Mouse (Mus musculus) kidney, embryonic 15.5 days (tissue): ENCODE measurements around the gene Degs2. TPM values are rescaled to one million over a fixed set of nuclear protein-coding genes. Genes with fewer than 3 reads are reported as not detected.

ENCODE experiments used
- ATAC-seq: fragments of 200-750 bp; cut with Nextera tagmentation; replicated peaks from 2 replicates; pipeline ENCODE4 v1.8.0; 2017; ENCODE audit warnings: moderate TSS enrichment; ENCODE audit not compliant: low FRiP score
- H3K27ac ChIP-seq: fragments of 300-500 bp; sonication (generic); 2 replicates; pipeline ENCODE4 v1.5.1; 2015; ENCODE audit warnings: mild to moderate bottlenecking, inconsistent platforms
- H3K27me3 ChIP-seq: fragments of 300-500 bp; sonication (generic); 2 replicates; pipeline ENCODE4 v1.6.1; 2015; ENCODE audit warnings: inconsistent platforms
- H3K36me3 ChIP-seq: fragments of 300-500 bp; sonication (generic); 2 replicates; pipeline ENCODE4 v1.6.1; 2015; ENCODE audit warnings: inconsistent platforms
- H3K4me1 ChIP-seq: fragments of 300-500 bp; sonication (generic); 2 replicates; pipeline ENCODE4 v1.6.1; 2015; ENCODE audit warnings: inconsistent platforms
- H3K4me2 ChIP-seq: fragments of 300-500 bp; sonication (generic); 2 replicates; pipeline ENCODE4 v1.6.1; 2015; ENCODE audit warnings: moderate library complexity, mild to moderate bottlenecking, inconsistent platforms
- H3K4me3 ChIP-seq: fragments of 300-500 bp; sonication (generic); replicated peaks from 2 replicates; pipeline ENCODE4 v1.5.1; 2015; ENCODE audit warnings: mild to moderate bottlenecking, inconsistent platforms
- H3K9ac ChIP-seq: fragments of 300-500 bp; sonication (generic); 2 replicates; pipeline ENCODE4 v1.6.1; 2015; ENCODE audit warnings: mild to moderate bottlenecking, inconsistent platforms
- H3K9me3 ChIP-seq: fragments of 300-500 bp; sonication (generic); replicated peaks from 2 replicates; pipeline ENCODE4 v1.6.1; 2016; ENCODE audit warnings: inconsistent platforms
- WGBS: fragments of 180-500 bp; shearing (Covaris S2); methylation state at CpG from one replicate; pipeline ENCODE4 v1.1.7; 2015; ENCODE audit warnings: mixed read lengths; 5-methylcytosine and 5-hydroxymethylcytosine counted together
- polyA plus RNA-seq: library from polyadenylated mRNA; unstranded; fragments of >200 nt; fragmentation: Nextera tagmentation; extraction: Ambion mirVana; gene quantifications from 2 replicates; pipeline ENCODE4 v1.2.1, GENCODE M21; 2015

The Degs2 gene
- polyA plus RNA-seq, 1 experiment from 2014 or later = 7.0 TPM

DNA sequence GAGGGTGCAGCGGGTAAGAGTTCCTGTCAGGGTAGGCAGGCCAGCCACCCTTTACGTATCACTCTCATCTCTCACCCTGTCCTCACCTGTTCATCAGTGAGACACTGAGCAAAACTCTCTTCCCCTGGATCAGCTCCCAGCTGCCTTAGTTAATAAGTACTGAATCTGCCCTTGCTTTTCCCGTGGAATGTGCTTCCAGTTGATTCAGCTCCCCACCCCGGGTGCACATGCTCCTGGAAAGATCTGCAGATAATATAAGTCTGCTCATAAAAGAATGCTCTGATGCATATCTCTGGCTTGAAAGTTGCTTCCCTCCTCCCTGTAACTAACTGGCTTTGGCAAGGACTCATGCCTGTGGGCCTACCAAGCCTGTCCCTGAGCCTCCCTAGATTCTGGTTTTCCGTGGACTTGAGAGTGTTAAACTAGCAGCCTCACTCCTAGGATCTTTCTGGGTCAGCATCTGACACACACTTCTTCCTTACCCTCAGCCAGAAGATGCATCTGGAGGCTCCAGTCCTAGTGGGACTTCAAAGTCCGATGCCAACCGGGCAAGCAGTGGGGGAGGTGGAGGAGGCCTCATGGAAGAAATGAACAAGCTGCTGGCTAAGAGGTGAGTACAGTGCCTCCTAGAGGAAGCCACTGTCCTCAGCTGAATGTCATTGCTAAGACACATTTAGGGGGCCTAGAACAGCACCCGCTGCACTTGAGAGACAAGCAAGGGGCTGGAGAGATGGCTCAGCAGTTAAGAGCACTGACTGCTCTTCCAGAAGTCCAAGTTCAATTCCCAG is 26.3 kb downstream of the Degs2 start:
- peak overlapping the region; percentile 18; the same call in 1 of the 2 replicates for H3K4me2 ChIP-seq
- peaks cover 84% of the 10 kb centered on the region for H3K36me3 ChIP-seq
- no peak overlapping the region for H3K4me3 ChIP-seq
- H3K27ac ChIP-seq = peak overlapping the region; percentile 87
- ATAC-seq = peak; percentile 77
- H3K4me1 ChIP-seq = peaks cover 20% of the 10 kb centered on the region; the same call in 1 of the 2 replicates
- H3K9ac ChIP-seq = no peak overlapping the region
- no peaks in the 10 kb centered on the region for H3K27me3 ChIP-seq
- no peaks in the 10 kb centered on the region for H3K9me3 ChIP-seq
- WGBS = 57% methylated on average over 8 of the region's 8 CpGs

DNA sequence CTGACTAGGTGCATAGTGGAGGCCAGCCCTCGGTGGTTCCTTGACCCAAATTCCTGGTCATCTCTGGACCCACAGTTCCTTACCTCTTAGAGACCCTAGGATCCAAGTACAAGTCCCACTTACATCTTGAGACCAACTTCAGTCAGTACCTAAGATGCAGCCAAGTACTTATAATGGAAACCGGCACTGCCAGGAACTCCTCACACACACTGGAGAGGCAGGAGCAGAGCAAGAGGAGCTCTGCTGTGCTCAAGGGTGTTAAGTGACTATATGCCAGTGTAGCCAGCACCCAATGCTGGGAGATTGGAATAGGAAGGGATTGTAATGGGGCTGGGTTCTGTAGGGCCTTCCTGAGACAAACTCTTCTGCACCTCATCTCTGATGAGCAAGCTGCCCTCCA is 27.2 kb downstream of the Degs2 start:
- Histone ChIP-seq H3K36me3 (peaks cover 84% of the 10 kb centered on the region), H3K4me1 (peaks cover 20% of the 10 kb centered on the region; the same call in 1 of the 2 replicates), H3K9ac (no peak overlapping the region), H3K27ac (peak overlapping the region; percentile 87), H3K4me2 (no peak overlapping the region), H3K27me3 (no peaks in the 10 kb centered on the region), H3K9me3 (no peaks in the 10 kb centered on the region), H3K4me3 (no peak overlapping the region)
- ATAC-seq = no peak
- WGBS = 83% methylated on average over 2 of the region's 2 CpGs

GRCm38 (mm10) chr12:108674502-108674901 is 27.6 kb downstream of the Degs2 start:
- Histone ChIP-seq H3K4me1 (peaks cover 20% of the 10 kb centered on the region; the same call in 1 of the 2 replicates), H3K9me3 (no peaks in the 10 kb centered on the region), H3K27me3 (no peaks in the 10 kb centered on the region), H3K36me3 (peaks cover 84% of the 10 kb centered on the region), H3K9ac (no peak overlapping the region), H3K4me3 (no peak overlapping the region), H3K4me2 (no peak overlapping the region), H3K27ac (peak overlapping the region; percentile 87)
- no peak for ATAC-seq
- WGBS = 68% methylated on average over 4 of the region's 4 CpGs

- no peak for ATAC-seq
- H3K36me3 ChIP-seq = peaks cover 77% of the 10 kb centered on the region
- no peak overlapping the region for H3K4me3 ChIP-seq
- no peak overlapping the region for H3K9ac ChIP-seq
- H3K4me1 ChIP-seq = peaks cover 20% of the 10 kb centered on the region; the same call in 1 of the 2 replicates
- 85% methylated on average over 3 of the region's 3 CpGs for WGBS
- H3K27ac ChIP-seq = no peak overlapping the region
- H3K27me3 ChIP-seq = no peaks in the 10 kb centered on the region
- no peak overlapping the region for H3K4me2 ChIP-seq
- H3K9me3 ChIP-seq = no peaks in the 10 kb centered on the region
Measured at GRCm38 (mm10) chr12:108673546-108673945, 28.6 kb downstream of the Degs2 start.

DNA sequence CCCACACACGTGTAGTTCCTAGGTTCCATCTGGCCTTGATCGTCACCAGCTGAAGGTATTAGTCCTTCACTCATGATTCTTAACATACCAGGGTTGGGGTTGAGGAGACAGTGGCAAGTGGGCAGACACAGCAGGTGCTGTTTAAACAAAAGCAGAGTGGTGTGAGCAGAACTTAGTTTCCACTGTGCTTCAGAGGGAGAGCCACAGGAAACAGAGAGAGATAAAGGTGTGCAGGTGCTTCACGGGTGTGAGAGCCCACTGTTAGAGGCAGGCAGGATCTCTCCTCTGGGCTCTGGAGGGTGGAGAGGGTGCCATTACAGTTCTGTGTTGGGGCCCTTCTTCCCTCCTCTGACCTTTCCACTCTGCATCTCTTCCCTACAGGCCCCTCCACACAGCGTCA is 29.2 kb downstream of the Degs2 start:
- Histone ChIP-seq H3K9ac (no peak overlapping the region), H3K4me2 (no peak overlapping the region), H3K4me3 (no peak overlapping the region), H3K36me3 (peaks cover 75% of the 10 kb centered on the region), H3K9me3 (no peaks in the 10 kb centered on the region), H3K27me3 (no peaks in the 10 kb centered on the region), H3K27ac (no peak overlapping the region), H3K4me1 (peaks cover 20% of the 10 kb centered on the region; the same call in 1 of the 2 replicates)
- no peak for ATAC-seq
- WGBS = 91% methylated on average over 4 of the region's 4 CpGs

DNA sequence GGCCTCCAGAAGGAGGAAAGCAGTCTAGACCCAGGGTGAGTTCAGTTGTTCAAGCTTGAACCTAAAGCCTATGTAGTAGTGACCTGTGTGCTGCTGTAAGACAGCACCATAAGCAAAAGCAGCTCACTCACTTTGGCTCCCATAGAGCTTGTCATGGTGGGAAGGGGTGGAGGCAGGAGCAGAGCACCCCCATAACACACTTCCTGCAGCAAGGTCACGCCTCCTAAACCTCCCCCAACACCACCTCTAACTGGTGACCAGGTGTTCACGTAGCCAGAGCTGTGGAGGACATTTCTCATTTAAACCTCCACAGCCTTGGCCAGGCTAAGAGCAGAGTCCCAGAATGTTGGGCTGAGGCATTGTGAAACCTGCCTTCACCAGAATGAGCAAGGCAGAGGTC is 30.6 kb downstream of the Degs2 start:
- Histone ChIP-seq H3K27me3 (no peaks in the 10 kb centered on the region), H3K9ac (no peak overlapping the region), H3K4me1 (peaks cover 19% of the 10 kb centered on the region; the same call in 1 of the 2 replicates), H3K4me3 (no peak overlapping the region), H3K27ac (no peak overlapping the region), H3K36me3 (peaks cover 62% of the 10 kb centered on the region), H3K9me3 (no peaks in the 10 kb centered on the region), H3K4me2 (no peak overlapping the region)
- ATAC-seq = no peak
- 83% methylated on average over 2 of the region's 2 CpGs for WGBS

DNA sequence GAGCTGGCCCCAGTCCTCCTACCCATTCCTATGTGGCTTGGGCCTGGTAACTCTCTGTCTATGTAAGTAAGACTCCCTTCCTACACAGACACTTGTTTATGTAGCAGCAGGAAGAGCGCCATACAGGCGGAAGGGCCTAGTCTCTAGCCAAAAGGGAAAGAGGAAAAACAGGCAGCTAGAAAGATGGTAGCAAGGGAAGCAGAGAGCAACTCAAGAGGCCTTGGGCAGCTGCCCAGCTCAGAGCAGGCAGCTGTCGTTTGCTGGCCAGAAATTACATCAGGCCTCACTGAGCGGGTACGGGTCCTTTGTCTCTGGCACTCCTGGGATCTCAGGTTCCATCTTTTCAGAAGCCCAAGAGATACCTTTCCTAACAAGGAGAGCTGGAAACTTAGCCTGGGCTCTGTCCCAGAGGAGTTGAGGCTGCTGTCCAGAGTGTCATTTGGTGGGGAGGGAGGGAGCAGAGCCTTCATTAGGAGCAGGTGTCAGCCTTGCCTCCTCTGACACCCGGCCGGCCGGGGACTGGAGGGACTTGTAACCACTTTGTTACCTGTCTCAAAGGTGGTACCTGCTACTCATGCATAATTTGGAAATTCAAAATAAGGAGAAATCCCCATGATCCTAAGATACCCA is 33.4 kb downstream of the Degs2 start:
- Histone ChIP-seq H3K4me1 (no peaks in the 10 kb centered on the region), H3K27me3 (no peaks in the 10 kb centered on the region), H3K36me3 (peaks cover 38% of the 10 kb centered on the region), H3K4me2 (no peak overlapping the region), H3K4me3 (no peak overlapping the region), H3K27ac (no peak overlapping the region), H3K9me3 (no peaks in the 10 kb centered on the region), H3K9ac (no peak overlapping the region)
- WGBS = 85% methylated on average over 8 of the region's 8 CpGs
- ATAC-seq = no peak

DNA sequence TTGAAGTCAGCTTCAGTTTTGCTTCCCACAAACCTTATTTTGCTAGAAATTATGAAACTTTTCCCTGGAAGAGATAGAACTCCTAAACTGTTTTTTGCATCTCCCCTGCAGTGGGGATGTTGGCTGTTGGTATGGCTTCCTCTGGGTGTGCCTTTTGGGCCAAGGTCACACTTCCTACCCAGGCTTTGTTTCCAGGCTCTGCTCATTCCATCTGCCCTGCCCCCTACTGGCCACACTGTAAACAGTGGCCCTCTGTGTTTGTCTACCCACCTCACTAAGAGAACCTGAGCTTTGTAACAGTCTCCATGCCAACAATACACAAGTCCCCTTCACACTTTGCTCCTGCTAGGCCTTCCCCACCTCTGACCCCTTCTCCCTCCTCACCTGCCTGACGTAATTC is 44.8 kb downstream of the Degs2 start:
- 0 out of 2 replicates have a peak, but pooled peaks have one; percentile 33 for ATAC-seq
- Histone ChIP-seq H3K9ac (no peak overlapping the region), H3K36me3 (peaks cover 73% of the 10 kb centered on the region), H3K9me3 (no peaks in the 10 kb centered on the region), H3K27ac (peak overlapping the region; percentile 71), H3K4me3 (no peak overlapping the region), H3K4me2 (no peak overlapping the region), H3K4me1 (peaks cover 15% of the 10 kb centered on the region), H3K27me3 (no peaks in the 10 kb centered on the region)
- 56% methylated on average over 1 of the region's 1 CpGs for WGBS

GRCm38 (mm10) chr12:108653358-108654335 is 48.5 kb downstream of the Degs2 start:
- Histone ChIP-seq H3K36me3 (peaks cover 78% of the 10 kb centered on the region), H3K9ac (no peak overlapping the region), H3K4me2 (no peak overlapping the region), H3K27me3 (no peaks in the 10 kb centered on the region), H3K27ac (no peak overlapping the region), H3K9me3 (no peaks in the 10 kb centered on the region), H3K4me1 (peaks cover 21% of the 10 kb centered on the region), H3K4me3 (no peak overlapping the region)
- 81% methylated on average over 11 of the region's 11 CpGs for WGBS
- ATAC-seq = no peak

- Histone ChIP-seq H3K27ac (no peak overlapping the region), H3K4me1 (peaks cover 14% of the 10 kb centered on the region; the same call in 1 of the 2 replicates), H3K27me3 (no peaks in the 10 kb centered on the region), H3K9ac (no peak overlapping the region), H3K36me3 (peaks cover 70% of the 10 kb centered on the region), H3K4me2 (no peak overlapping the region), H3K4me3 (no peak overlapping the region), H3K9me3 (no peaks in the 10 kb centered on the region)
- ATAC-seq = no peak; the same call in 1 of the 2 replicates
- WGBS = 52% methylated on average over 7 of the region's 7 CpGs
Measured at GRCm38 (mm10) chr12:108651053-108651660, 51.0 kb downstream of the Degs2 start.

GRCm38 (mm10) chr12:108647784-108648183 is 54.3 kb downstream of the Degs2 start:
- ATAC-seq = no peak
- no peaks in the 10 kb centered on the region for H3K27me3 ChIP-seq
- H3K4me2 ChIP-seq = no peak overlapping the region
- H3K9me3 ChIP-seq = no peaks in the 10 kb centered on the region
- H3K4me3 ChIP-seq = no peak overlapping the region
- H3K27ac ChIP-seq = no peak overlapping the region
- H3K4me1 ChIP-seq = peaks cover 17% of the 10 kb centered on the region
- no peak overlapping the region for H3K9ac ChIP-seq
- H3K36me3 ChIP-seq = peaks cover 47% of the 10 kb centered on the region
